Mouse (Mus musculus) ZHBTc4 (cell line): ENCODE measurements around the gene Rasa4.

Source experiments
- DNase-seq: peaks from one replicate; pipeline ENCODE4 v3.0.0-alpha.2; 2011; ENCODE audit warnings: low read depth, low spot score

Gene Rasa4

DNA sequence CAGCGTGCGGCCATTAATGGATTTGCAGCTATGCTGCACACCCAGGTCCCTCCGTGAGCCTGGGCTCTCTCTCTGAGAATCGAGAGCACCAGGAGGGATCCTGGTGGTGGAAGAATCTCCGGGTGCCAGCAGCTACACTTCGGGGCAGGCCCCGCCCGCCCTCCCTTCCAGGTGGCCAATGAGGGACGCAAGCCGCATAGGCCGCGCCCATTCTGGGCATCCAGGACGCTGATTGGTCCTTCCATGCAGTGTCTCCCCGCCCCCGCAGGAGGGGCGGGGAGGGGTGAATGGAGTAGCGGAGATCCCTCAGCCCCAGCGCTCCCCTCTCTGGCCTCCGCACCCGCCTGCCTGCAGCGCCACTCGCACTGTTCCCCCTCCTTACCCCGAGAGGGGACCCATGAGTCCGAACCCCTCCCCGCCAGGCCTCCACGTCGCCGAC is at the start of gene Rasa4:
TSS of gene Rasa4 (plus strand) at position 248 of the 439 bp plus-strand sequence.
- DNase-seq: peak; percentile 98

DNA sequence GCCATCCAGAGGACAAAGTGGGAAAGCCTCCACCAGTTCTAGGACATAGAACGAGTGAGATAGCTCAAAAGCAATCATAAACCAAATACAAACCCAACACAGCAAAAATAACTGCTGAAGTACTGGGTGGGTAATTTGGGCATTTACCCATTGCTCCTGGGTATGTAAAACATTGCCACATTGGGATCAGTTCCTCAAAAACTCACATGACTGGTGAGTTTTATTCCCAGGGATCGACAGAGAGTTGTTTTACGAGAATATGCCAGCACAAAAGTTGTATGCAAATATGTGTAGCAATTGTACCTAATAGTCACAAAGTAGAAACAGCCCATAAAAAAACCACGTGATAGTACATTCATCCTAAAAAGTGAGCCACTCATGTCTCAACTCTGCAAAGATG is 48.8 kb upstream of the Rasa4 start:
- DNase-seq: no peak

DNA sequence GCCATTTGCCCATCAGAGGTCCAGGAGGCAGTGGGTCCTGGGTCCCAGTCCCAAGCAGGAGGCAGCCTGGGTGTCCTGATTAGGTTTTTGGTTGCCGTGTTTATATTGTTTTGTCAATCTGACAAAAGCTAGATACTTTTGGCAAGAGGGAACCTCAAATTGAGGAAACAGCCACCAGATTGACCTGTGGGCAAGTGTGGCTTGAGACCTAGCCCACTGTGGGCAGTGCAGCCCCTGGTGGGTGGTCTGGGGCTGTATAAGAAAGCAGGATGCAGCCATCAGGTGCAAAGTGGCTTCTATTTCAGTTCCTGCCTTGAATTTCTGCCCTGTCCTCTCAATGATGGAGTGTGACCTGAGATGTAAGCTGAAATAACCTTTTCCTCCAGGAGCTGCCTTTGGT is 48.4 kb upstream of the Rasa4 start:
- no peak for DNase-seq

DNA sequence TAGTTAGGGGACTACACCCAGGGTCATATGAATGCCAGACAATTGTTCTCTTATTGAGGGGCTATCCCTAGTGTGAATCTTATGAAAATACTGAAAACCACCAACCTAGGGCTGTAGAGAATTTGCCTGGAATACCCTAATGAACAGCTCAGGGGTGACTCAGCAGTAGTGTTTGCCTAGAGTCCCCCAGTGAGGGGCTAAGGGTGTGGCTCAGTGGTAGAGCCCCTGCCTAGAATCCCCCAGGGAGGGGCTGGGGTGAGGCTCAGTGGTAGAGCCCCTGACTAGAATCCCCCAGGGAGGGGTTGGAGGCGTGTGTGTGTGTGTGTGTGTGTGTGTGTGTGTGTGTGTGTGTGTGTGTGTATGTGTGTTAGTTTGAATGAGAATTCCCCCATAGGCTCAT is 47.0 kb upstream of the Rasa4 start:
- DNase-seq: no peak

DNA sequence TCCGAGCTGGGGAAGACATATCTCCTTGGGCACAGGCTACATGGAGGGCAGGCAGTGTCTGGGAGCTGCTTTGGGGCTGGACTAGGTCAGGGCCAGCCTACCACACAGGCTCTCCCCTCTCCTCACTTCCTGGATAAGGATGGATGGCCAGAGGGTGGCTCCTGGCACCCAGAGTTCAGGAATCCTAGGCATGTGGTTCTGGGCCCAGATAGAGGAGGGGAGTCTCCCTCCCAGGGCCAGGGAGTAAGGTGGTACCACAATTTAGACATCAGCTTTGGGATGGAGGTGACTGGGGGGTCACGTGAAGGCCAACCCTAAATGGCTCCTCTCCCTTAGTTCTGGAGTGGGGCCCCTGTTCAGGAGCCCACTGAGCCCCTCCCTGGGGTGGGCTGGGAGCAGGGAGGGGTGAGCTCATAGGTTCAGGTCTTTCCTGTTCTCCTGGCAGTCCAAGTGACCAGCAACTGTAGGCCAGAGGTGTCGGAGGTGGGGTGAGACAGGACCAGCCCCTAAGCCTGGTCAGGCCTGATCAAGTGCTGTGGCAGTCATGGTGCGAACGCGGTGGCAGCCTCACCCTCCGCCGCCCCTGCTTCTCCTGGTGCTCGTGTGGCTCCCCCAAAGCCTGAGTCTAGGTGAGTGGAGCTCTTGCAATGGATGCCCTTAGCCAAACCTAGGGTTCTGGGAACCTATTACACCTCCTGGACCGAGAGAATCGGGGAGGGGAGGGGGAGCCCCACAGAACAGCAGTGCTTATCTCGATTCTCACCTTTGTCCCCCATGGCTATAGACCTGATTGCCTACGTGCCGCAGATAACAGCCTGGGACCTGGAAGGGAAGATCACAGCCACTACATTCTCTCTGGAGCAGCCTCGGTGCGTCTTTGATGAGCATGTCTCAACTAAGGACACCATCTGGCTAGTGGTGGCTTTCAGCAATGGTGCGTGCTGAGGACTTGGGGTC is 45.2 kb upstream of the Rasa4 start, which contains the start of gene Upk3b:
TSS of gene Upk3b (plus strand) at position 239 of the 957 bp plus-strand sequence.
- no peak for DNase-seq

DNA sequence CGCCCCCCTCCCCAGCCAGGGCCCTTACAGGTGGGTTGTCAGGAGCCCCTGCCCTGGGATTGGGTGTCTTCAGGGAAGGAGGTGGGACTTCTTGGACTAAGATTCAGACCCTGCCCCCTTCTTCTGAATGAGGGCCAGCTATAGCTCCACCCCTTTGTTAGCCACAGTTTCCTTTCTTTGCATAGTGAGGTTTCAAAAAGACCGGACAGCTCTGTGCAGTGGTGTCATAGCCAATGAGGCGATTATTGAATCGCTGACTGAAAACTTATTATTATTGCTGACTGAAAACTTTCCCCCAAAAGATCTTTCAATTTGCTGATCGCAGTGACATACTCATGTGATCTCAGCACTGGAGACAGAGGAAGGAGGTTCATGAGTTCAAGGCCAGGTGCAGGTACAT is 43.5 kb upstream of the Rasa4 start:
- peak; percentile 79 for DNase-seq

DNA sequence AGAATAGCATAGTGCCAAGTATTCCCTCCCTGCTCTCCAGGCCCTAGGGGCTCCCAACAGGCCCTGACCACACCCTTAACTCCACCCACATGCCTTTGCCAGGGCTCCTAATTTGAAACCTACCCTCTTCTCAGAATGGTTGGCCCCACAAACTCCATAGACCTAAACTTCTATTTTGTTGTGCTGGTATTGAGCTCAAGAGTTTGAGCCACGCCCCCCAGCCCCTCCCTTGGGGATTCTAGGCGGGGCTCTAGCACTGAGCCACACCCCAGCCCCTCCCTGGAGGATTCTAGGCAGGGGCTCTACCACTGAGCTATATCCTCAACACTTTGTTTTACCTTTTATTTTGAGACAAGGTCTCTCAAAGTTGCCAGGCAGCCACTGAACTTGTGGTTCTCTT is 42.5 kb upstream of the Rasa4 start:
- DNase-seq: peak; percentile 87

DNA sequence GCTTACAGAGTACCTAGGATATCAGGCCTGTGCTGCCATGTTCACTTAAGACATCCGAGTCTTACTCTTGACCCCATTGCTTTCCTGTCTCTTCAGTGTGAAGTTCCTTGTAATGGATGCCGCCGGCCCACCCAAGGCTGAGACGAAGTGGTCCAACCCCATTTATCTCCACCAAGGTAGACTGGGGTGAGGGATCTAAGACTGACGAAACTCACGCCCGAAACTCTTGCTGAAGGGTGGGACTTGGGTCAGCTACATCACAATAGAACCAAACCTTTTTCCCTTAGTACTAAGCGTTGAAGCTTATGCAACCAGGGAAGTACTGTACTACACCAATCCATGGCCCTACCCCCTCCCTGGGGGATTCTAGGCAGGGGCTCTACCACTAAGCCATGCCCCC is 42.0 kb upstream of the Rasa4 start:
- DNase-seq: peak; percentile 75

DNA sequence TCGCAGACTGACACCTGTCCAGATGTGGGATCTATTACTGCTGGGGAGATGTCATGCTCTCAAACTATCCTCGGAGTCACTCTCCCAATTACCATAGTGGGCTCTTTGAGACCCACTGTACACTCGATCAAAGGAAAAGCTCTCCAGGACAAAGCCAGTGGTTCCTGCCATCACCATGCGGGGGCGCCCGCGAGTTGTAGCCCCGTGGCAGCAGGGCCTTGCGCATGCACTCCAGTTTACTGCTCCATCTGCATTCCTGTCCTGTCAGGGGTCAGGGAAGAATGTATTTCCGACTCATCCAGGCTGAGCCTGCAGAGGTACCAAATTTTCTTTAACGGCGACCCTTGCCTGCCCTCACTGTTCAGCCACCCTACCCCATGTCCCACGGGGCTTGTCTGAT is 38.9 kb upstream of the Rasa4 start:
- DNase-seq: peak; percentile 65

DNA sequence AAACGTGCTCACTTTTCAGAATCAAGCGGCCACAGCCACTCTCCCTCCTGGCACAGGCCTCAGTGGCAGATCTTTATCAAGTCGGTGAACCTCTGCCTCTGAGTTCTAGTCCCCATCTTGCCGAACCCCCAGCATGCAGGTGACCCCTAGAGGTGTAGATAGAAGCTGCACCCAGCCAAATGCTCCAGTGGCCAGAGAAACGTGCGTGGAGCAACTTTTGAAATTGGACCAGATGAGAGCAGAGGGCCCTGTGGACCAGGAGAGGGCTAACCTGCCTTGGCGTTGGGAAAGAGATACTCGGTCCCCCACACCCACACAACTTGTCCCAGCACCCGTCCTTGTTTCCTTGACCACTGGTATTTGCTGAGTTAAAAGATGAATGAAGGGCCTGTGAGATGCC is 38.3 kb upstream of the Rasa4 start:
- DNase-seq: peak; percentile 61

DNA sequence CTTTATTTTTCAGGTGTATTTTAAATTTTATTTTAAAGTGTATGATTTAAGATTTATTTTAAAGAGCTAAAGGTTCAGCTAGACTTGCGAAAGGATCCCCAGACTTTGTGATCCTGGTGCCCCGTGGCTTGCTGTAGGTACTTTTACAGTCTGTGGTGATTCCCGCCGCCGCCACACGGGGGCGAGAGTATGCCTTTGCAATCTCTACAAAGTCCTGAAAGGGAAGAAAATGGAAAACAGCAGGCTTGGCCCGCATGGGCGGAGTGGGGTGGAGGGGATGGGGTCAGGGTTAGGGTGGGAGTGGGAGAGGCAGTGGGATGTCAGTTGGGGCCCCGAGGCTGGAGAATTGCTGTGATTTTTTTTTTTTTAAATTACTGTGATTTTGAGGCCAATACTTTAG is 37.7 kb upstream of the Rasa4 start:
- peak; percentile 92 for DNase-seq

DNA sequence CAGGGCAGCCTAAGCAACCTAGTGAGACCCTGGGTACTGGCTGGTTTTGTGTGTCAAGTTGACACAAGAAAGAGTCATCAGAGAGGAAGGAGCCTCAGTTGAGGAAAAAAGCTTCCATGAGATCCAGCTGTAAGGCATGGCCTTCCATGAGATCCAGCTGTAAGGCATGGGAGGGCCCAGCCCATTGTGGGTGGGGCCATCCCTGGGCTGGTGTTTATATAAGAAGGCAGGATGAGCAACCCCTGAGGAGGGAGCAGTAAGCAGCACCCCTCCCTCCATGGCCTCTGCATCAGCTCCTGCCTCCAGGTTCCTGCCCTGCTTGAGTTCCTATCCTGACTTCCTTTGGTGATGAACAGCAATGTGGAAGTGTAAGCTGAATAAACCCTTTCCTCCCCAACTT is 35.2 kb upstream of the Rasa4 start:
- DNase-seq: peak; percentile 45

DNA sequence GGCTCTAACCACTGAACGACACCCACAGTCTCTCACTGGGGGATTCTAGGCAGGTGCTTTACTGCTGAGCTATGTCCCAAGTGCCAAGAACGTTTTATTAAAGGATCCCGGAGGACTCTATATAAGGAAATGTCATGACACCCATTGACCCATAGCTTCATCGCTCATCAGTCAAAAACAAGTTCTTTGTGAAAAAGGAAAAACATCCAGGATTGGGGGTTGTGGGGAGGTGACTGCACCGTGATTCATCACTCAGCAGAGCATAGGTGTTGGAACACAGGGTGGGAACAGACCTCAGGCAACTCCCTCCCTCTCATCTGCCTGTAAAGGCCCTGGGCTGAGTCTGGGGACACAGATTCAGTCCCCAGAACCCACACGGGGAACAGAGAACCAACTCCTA is 33.8 kb upstream of the Rasa4 start:
- DNase-seq: no peak

DNA sequence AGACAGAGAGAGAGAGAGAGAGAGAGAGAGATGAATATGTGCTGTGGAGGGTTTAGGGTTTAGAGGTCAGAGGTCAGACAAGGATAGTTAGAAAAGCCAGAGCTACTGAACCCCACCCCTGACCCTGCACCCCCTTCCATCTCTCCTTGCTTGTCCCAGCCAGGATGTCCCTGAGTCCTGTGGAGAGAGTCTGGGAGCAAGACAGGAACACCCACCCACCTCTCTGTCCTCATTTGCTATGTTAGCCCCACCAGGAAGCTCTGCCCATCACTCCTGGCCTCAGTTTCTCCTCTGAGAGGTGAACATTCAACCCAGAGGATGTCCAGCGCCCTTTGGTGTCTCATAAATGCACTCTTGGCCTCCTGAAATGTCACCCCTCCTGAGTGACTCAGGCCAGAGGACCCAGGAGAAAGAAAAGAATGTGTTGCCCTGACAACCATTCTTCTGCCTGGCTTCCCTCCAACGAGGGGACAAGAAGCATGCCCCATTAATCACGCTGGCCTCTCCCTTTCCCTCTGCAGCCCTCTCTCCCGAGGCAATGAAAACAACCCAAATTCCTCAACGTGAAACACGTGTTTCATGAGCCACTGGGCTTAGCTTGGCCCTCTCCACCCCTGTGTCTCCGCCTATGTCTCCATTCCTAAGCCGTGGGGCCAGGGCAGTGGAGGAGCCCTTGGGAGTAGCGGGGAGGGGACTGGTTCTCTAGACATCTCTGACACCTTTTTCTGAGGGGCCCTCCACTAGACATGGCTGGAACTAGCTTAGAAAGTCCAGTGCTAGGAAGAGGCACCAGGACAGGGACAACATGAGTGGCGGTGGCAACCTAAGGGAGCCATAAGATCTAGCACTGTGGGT is 32.3 kb upstream of the Rasa4 start:
- peak; percentile 42 for DNase-seq

DNA sequence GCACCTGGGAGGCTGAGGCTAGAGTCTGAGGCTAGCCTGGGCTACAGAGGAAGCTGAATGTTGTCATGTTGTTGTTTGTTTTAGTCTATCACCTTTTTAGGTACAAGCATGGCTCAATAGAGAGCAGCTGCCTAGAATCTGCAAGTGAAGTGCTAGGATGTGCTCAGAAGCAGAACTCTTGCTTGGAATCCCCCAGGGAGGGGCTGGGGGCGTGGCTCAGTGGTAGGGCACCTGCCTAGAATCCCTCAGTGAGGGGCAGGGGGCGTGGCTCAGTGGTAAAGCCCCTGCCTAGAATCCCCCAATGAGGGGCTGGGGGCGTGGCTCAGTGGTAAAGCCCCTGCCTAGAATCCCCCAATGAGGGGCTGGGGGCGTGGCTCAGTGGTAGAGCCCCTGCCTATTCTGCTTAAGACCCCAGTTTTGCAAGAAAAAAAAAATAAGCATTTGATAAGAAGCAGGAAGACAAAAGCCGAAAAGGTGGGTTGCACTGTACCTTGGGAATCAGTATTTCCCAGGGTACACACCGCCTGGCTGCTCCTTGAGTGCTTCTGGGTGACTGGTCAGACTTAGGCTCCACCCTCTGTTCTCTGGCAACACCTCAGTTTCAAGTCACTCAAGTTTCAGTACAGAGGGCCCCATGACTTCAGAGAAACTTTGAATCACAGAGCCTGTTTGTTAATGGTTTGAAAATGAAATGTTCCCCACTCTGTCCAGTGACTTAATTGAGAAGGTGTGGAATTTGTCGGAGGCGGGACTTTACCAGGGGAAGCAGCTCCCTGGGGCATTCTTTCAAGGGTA is 30.7 kb upstream of the Rasa4 start:
- DNase-seq: peak; percentile 86

DNA sequence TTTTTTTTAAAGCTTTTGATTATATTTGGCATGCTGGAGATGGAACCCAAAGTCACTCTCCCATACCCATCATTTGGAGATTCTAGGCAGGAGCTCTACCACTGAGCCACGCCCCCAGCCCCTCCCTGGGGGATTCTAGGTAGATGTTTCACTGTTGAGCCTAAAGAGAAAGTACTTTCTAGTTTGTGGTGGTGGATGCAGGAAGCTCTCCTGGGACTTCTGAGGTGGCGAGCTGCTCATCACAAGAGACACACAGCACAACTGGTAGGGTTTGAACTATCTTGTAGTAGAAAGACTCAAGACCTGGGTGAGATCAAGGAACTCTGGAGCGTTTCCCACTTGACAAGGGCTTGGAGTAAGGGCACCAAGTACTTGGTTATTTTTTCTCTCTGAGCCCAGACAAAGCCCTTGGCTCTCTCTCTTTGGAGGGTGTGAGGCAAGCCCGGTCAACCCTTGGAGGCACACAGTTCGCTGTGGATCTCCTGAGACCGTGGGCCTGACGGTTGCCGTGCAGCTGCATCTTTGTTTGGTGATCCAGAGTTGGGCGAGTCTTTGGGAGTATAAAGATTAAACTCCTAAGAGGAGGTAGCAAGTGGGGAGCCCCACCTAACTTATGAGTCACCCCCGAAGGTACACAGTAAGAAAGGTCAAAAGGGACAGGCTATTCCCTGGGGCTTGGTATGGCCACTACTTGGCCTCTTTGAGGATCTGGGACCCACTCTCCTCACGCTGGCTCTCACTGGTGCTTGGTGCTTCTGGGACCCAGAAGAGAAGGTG is 29.2 kb upstream of the Rasa4 start, which contains the start of gene Upk3bl:
TSS of gene Upk3bl (plus strand) at position 192 of the 777 bp plus-strand sequence.
- no peak for DNase-seq

DNA sequence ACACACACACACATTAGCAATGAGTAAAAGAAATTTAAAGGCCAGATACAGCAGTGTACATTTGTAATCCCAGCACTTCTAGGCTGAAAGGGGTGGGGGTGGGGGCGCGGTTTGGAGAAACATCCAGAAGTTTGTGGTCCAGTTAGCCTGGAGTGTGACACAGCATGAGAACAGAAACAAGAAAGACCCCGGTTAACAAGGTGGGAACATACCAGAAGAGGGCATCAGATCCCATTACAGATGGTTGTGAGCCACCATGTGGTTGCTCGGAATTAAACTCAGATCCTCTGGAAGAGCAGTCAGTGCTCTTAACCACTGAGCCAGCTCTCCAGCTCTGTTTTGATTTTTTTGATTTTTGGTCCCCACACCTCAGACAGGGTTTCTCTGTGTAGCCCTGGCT is 27.7 kb upstream of the Rasa4 start:
- DNase-seq: no peak

DNA sequence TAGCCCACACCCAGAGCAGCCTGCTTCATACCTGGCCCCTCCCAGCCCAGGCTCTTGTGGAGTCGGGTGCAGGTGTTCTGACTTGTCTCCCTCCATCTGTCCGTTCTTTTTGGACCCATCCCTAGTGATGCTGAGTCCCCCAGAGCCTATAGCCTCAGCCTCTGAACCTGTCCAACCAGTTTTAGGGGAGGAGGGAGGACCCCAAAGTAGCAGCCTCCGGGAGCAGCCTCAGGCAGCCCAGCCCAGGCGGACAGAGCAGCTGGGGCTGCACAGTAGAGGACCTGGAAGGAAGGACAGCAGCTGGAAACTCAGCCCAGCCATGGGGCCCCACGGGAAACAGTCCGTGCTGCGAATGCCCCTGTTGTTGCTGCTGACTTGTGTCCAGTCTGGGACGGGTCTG is 26.6 kb upstream of the Rasa4 start:
- DNase-seq: no peak

DNA sequence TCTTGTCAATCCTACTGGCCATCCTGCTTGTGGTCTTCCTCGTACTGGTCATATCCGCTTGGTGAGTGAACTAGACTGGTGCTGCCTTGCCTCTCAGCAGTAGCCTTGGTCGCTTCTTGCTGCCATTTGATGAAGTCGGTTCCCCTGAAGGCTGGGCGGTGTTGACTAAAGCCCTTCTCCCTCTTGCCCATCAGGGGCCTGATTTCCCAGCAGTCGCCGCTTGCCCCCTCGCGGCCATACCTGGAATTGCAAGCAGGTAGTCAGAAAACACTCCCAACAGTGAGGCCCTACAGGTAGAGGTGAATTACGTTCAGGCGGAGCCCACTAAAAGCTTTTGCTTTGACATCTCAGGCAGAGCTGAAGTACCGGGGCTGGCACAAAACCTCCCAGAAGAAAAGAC is 22.1 kb upstream of the Rasa4 start:
- peak; percentile 91 for DNase-seq

DNA sequence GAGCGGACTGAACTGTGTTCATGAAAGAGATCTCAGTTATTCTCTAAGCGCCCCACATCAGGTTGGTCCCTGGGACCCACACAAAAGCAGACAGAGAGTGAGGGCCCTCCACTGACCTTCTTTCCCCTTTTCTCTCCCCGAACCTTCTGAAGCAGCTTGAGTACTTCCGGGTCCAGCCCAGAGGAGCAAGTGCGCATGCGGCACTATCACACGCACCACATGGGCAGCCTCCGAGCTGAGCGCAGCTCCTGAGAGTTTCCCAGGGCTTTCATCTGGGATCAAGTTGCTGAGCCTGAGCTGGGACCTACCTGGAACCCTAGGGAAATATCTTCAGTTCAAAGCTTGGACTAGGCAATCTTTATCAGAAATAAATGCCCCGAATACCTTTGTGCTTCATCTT is 19.8 kb upstream of the Rasa4 start:
- DNase-seq: peak; percentile 77
